Mouse (Mus musculus) urinary bladder, postnatal 10 days (tissue): ENCODE data around the gene Vmn2r17.

ENCODE experiments used
- DNase-seq: peaks from one replicate; pipeline ENCODE4 v3.0.0; 2022; ENCODE audit warnings: low spot score

The Vmn2r17 gene

DNA sequence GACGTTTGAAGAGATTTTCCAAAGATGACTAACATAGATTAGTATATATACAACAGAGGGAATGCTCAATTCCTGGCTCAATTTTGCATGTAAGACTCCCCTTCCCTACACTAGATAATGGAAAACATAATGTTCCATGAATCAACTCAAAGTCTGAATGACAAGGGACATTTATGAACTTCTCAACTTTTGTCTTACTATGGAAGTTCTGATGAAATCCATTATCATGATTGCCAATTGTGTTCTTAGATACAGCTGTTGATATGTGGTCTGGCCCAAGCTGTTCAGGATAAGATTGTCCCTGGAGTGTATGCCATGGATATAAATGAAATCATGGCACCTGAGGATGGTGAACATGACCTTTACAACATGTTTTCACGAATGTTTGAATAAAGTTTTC, at the start of gene Vmn2r17:
Vmn2r17 (plus strand) TSS at position 301 of the 400 bp plus-strand sequence.
- DNase-seq, result no peak

DNA sequence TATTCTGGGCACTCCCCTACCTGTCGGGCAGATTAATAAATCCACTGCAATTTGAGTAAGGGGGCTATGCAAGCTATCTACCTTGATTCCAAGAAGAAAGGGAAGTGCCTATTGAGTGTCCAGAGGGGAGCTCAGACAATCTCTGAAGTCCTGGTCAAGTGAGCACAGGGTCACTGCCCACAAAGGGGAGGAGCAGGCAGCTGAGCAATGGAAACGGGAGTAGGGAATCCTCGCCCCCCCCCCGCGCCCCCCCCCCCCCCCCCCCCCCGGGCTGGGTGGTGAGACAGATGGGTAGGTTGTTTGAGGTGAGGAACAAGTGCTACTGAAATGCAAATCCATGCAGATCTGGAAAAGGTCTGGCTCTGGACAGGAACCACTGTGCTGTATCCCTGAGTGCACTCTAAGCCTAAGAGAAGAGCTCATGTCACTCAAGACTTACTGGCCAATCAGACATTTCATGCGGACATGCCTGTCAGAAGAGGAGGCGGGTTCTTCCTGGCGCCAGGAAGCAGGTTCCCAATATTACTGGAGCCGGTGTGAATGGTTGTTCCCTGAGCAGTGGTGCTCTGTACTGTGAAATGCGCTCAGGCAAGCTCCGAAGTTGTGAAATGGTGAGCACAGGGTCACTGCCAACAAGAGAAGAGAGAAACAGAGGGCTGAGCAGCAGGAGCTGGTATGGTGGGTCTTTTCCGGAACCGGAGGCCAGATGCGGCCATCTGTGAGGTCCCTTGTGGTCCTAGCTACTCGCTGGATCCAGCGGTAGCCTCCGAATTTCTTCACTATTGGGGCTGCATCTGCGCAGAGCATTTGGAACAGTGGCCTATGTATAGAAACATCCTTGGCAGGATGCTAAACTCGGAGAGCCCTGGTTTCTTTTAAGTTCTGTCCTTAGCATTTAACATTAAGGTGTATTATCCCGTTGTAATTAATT, 47.4 kb downstream of the Vmn2r17 start:
- DNase-seq, result no peak

DNA sequence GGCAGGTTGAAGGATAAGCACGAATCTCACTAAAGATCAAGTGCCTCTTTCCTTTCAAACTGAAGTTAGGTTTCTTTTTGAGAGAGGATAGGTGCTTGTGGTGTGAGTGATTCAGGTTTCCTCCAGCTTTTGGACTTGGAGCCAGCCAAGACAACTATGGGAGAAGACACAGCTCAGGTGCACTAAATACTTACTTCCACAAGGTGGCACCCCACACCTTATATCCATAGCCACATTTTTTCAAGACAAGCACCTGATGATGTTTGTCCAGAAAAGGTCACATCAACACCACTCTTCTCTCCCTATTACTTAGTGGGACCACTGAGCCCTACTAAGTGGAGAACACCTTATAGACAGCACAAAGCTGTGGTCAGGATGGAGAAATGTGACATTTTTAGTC, 87.2 kb downstream of the Vmn2r17 start:
- no peak for DNase-seq
